Mouse (Mus musculus) midbrain, embryonic 11.5 days (tissue): ENCODE measurements around the gene Drc3. TPM values are rescaled to one million over a fixed set of nuclear protein-coding genes. Genes with fewer than 3 reads are reported as not detected.

ENCODE experiments used
- ATAC-seq: fragments of 200-750 bp; cut with Nextera tagmentation; 2 replicates; pipeline ENCODE4 v1.8.0; 2017; ENCODE audit warnings: moderate TSS enrichment, moderate library complexity; ENCODE audit not compliant: low FRiP score
- DNase-seq: peaks from one replicate; pipeline ENCODE4 v3.0.0; 2015; ENCODE audit warnings: low spot score; ENCODE audit errors: missing footprints
- H3K27ac ChIP-seq: fragments of 300-500 bp; sonication (generic); 2 replicates; pipeline ENCODE4 v1.5.1; 2014; ENCODE audit warnings: low read depth, low read length
- H3K27me3 ChIP-seq: fragments of 300-500 bp; sonication (generic); 2 replicates; pipeline ENCODE4 v1.6.1; 2014; ENCODE audit warnings: mild to moderate bottlenecking, low read length, moderate library complexity, mixed read lengths; ENCODE audit not compliant: control insufficient read depth, insufficient read depth
- H3K36me3 ChIP-seq: fragments of 300-500 bp; sonication (generic); 2 replicates; pipeline ENCODE4 v1.6.1; 2014; ENCODE audit warnings: mild to moderate bottlenecking, low read length, moderate library complexity, mixed read lengths; ENCODE audit not compliant: control insufficient read depth, insufficient read depth
- H3K4me1 ChIP-seq: fragments of 300-500 bp; sonication (generic); 2 replicates; pipeline ENCODE4 v1.6.1; 2014; ENCODE audit warnings: low read length; ENCODE audit not compliant: control insufficient read depth, insufficient read depth
- H3K4me2 ChIP-seq: fragments of 300-500 bp; sonication (generic); 2 replicates; pipeline ENCODE4 v1.6.1; 2014; ENCODE audit warnings: mild to moderate bottlenecking, moderate library complexity
- H3K4me3 ChIP-seq: fragments of 300-500 bp; sonication (generic); 2 replicates; pipeline ENCODE4 v1.5.1; 2014; ENCODE audit warnings: low read depth, low read length
- H3K9ac ChIP-seq: fragments of 300-500 bp; sonication (generic); 2 replicates; pipeline ENCODE4 v1.6.1; 2014; ENCODE audit warnings: low read length
- H3K9me3 ChIP-seq: fragments of 300-500 bp; sonication (generic); 2 replicates; pipeline ENCODE4 v1.6.1; 2016; ENCODE audit warnings: low read length; ENCODE audit not compliant: control insufficient read depth
- WGBS: fragments of 180-500 bp; shearing (Covaris S2); extraction: QIAGEN DNeasy Blood & Tissue Kit; methylation state at CpG from one replicate; pipeline ENCODE4 v1.1.7; 2014; 5-methylcytosine and 5-hydroxymethylcytosine counted together
- polyA plus RNA-seq: library from polyadenylated mRNA; unstranded; fragments of >200 nt; fragmentation: Nextera tagmentation; extraction: Ambion mirVana; gene quantifications from 2 replicates; pipeline ENCODE4 v1.2.1, GENCODE M21; 2014

Gene Drc3
- polyA plus RNA-seq: 2.0 and 2.4 TPM in 2 replicates

GRCm38 (mm10) chr11:60352559-60353411, at the start of gene Drc3, which contains the start of gene Tom1l2:
Gene Drc3, plus strand, starts transcription at chr11:60353329.
Gene Tom1l2, minus strand, starts transcription at chr11:60352905.
- H3K27ac ChIP-seq: no peak within 1 kb of the TSS
- ATAC-seq: peak; percentile 100

GRCm38 (mm10) chr11:60303497-60303896, 49.6 kb upstream of the Drc3 start:
- H3K36me3 ChIP-seq: no peaks in the 10 kb centered on the region
- 65% methylated on average over 2 of the region's 2 CpGs for WGBS
- no peak overlapping the region for H3K4me3 ChIP-seq
- H3K4me2 ChIP-seq: no peak overlapping the region
- no peak overlapping the region for H3K9ac ChIP-seq
- ATAC-seq (no peak), DNase-seq (no peak)
- no peaks in the 10 kb centered on the region for H3K27me3 ChIP-seq
- H3K4me1 ChIP-seq: peaks cover 2% of the 10 kb centered on the region; the same call in 1 of the 2 replicates
- H3K9me3 ChIP-seq: no peaks in the 10 kb centered on the region
- no peak overlapping the region for H3K27ac ChIP-seq

More at GRCm38 (mm10) chr11:60352559-60353411, at the start of gene Drc3, which contains the start of gene Tom1l2:
- H3K9ac ChIP-seq: peak within 1 kb of the TSS; percentile 63
- no peaks in the 10 kb centered on the region for H3K27me3 ChIP-seq
- under 1% methylated on average over 57 of the region's 57 CpGs for WGBS
- DNase-seq: peak; percentile 99
- H3K4me3 ChIP-seq: peak within 1 kb of the TSS; percentile 67
- peaks cover 10% of the 10 kb centered on the region for H3K4me1 ChIP-seq
- H3K9me3 ChIP-seq: no peaks in the 10 kb centered on the region
- no peaks in the 10 kb centered on the region for H3K36me3 ChIP-seq
- H3K4me2 ChIP-seq: peak within 1 kb of the TSS; percentile 91

GRCm38 (mm10) chr11:60305611-60306010, 47.5 kb upstream of the Drc3 start:
- Histone ChIP-seq H3K27me3 (no peaks in the 10 kb centered on the region), H3K9me3 (no peaks in the 10 kb centered on the region), H3K4me3 (no peak overlapping the region), H3K4me2 (no peak overlapping the region), H3K9ac (no peak overlapping the region), H3K27ac (no peak overlapping the region), H3K36me3 (no peaks in the 10 kb centered on the region), H3K4me1 (peaks cover 5% of the 10 kb centered on the region)
- peak; percentile 54 for DNase-seq
- WGBS: 73% methylated on average over 4 of the region's 4 CpGs
- no peak for ATAC-seq

- no peaks in the 10 kb centered on the region for H3K36me3 ChIP-seq
- no peak overlapping the region for H3K4me2 ChIP-seq
- peaks cover 16% of the 10 kb centered on the region for H3K4me1 ChIP-seq
- no peak overlapping the region for H3K9ac ChIP-seq
- H3K9me3 ChIP-seq: no peaks in the 10 kb centered on the region
- ATAC-seq: no peak
- no peak overlapping the region for H3K4me3 ChIP-seq
- DNase-seq: peak; percentile 89
- no peak overlapping the region for H3K27ac ChIP-seq
- H3K27me3 ChIP-seq: no peaks in the 10 kb centered on the region
- 48% methylated on average over 4 of the region's 4 CpGs for WGBS
Measured at GRCm38 (mm10) chr11:60306834-60307233, 46.3 kb upstream of the Drc3 start.

GRCm38 (mm10) chr11:60307375-60307825, 45.7 kb upstream of the Drc3 start:
- no peaks in the 10 kb centered on the region for H3K9me3 ChIP-seq
- no peaks in the 10 kb centered on the region for H3K36me3 ChIP-seq
- ATAC-seq (no peak), DNase-seq (peak; percentile 59)
- 90% methylated on average over 2 of the region's 2 CpGs for WGBS
- no peaks in the 10 kb centered on the region for H3K27me3 ChIP-seq
- H3K4me2 ChIP-seq: no peak overlapping the region
- H3K4me1 ChIP-seq: peaks cover 18% of the 10 kb centered on the region
- no peak overlapping the region for H3K4me3 ChIP-seq
- no peak overlapping the region for H3K9ac ChIP-seq
- H3K27ac ChIP-seq: no peak overlapping the region

GRCm38 (mm10) chr11:60308061-60308460, 45.1 kb upstream of the Drc3 start:
- Histone ChIP-seq H3K4me2 (no peak overlapping the region), H3K9ac (no peak overlapping the region), H3K4me1 (peaks cover 19% of the 10 kb centered on the region), H3K27ac (no peak overlapping the region), H3K4me3 (no peak overlapping the region), H3K36me3 (no peaks in the 10 kb centered on the region), H3K9me3 (no peaks in the 10 kb centered on the region), H3K27me3 (no peaks in the 10 kb centered on the region)
- 83% methylated on average over 2 of the region's 2 CpGs for WGBS
- DNase-seq (no peak), ATAC-seq (no peak)

- no peak overlapping the region for H3K27ac ChIP-seq
- no peak overlapping the region for H3K9ac ChIP-seq
- no peak overlapping the region for H3K4me2 ChIP-seq
- 83% methylated on average over 12 of the region's 12 CpGs for WGBS
- ATAC-seq: no peak
- H3K4me1 ChIP-seq: peaks cover 19% of the 10 kb centered on the region
- no peaks in the 10 kb centered on the region for H3K27me3 ChIP-seq
- H3K4me3 ChIP-seq: no peak overlapping the region
- H3K36me3 ChIP-seq: no peaks in the 10 kb centered on the region
- DNase-seq: no peak
- no peaks in the 10 kb centered on the region for H3K9me3 ChIP-seq
Measured at GRCm38 (mm10) chr11:60308506-60309116, 44.5 kb upstream of the Drc3 start.

- no peak for ATAC-seq
- Histone ChIP-seq H3K4me2 (no peak overlapping the region), H3K9ac (no peak overlapping the region), H3K27ac (no peak overlapping the region), H3K4me3 (no peak overlapping the region), H3K27me3 (no peaks in the 10 kb centered on the region), H3K9me3 (no peaks in the 10 kb centered on the region), H3K36me3 (no peaks in the 10 kb centered on the region), H3K4me1 (peaks cover 19% of the 10 kb centered on the region)
- DNase-seq: no peak
Measured at GRCm38 (mm10) chr11:60309875-60310274, 43.3 kb upstream of the Drc3 start.
